Mouse (Mus musculus) layer of hippocampus, postnatal 14 days (tissue): Measurements from ENCODE around the gene Sesn2. TPM values are rescaled to one million over a fixed set of nuclear protein-coding genes. Genes with fewer than 3 reads are reported as not detected.
"Not testable (repeated sequence)": the region's sequence is repeated elsewhere in the genome, so short reads cannot be mapped to it uniquely, and the experiment has no call there.

Source experiments
- DNase-seq, 2 experiments: peaks; one replicate each; pipeline ENCODE4 v3.0.0; 2021 to 2022; ENCODE audit warnings: low spot score in 2 of 2, mixed read lengths in 1 of 2
- total RNA-seq, 2 experiments: library from RNA; stranded (reverse); gene quantifications; 2 replicates each; pipeline ENCODE4 v1.2.3; 2021

Gene Sesn2
- total RNA-seq, 2 experiments from 2014 or later = 14.3 to 17.9 TPM

DNA sequence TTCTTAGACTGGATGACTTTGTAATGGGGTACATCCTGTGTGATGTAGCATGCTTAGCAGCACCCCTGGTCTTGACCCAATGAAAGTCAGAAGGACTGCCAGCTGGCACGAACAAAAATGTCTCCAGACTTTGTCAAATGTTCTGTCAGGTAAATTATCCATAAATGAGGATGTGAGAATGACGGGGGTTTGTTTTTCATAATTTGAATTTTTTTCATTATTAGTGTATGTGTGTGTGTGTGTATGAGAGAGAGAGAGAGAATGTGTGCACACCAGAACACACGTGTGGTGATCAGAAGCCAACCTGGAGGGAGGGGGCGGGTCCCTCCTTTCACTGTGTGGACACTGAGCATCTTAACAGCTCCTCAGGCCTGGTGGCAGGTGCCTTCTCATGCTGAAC is 26.1 kb downstream of the Sesn2 start:
- no peak for DNase-seq

DNA sequence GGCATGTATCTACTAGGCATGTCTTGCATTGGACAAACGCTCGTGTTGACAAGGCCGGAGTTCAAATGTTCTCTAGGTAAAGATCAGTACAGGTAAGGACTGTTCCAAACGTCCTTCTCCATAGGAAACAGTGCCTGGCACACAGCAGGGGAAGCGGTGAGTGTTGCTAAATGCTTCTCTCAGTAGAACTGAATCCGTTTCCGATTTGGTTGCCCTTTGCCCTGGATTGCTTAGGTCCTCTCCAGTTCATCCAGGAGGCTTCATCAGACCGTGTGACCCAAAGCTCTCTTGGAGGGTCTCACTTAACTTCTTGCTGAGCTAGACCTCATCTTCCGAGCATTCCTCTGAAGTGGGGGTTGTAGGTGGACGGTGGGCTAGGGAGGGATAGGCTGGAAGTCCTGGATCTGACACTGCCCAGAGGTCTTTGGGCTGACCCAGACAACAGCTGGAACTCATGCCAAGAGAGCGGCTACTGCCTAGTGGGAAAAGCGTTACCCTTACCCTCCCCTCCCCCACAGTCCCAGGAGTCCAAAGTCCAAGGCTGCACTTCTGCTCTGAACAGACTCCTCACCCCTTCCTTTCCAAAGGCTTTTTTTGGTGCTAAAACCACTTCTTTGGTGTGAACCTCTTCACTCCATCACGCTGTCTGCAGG is 27.2 kb downstream of the Sesn2 start:
- DNase-seq = no peak

DNA sequence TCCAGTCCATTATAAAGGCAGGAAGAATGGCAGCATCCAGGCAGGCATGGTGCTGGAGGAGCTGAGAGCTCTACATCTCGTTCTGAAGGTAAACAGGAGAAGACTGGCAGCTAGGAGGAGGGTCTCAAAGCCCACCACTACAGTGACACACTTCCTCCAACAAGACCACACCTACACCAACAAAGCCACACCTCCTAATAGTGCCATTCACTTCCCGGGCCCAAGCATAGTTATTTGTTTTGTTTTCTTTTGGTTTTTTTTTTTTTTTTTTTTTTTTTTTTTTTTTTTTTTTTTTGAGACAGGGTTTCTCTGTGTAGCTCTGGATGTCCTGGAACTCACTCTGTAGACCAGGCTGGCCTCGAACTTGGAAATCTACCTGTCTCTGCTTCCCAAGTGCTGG is 28.2 kb downstream of the Sesn2 start:
- not testable (repeated sequence) for DNase-seq

GRCm38 (mm10) chr4:132477833-132478232 is 32.5 kb downstream of the Sesn2 start:
- no peak for DNase-seq

DNA sequence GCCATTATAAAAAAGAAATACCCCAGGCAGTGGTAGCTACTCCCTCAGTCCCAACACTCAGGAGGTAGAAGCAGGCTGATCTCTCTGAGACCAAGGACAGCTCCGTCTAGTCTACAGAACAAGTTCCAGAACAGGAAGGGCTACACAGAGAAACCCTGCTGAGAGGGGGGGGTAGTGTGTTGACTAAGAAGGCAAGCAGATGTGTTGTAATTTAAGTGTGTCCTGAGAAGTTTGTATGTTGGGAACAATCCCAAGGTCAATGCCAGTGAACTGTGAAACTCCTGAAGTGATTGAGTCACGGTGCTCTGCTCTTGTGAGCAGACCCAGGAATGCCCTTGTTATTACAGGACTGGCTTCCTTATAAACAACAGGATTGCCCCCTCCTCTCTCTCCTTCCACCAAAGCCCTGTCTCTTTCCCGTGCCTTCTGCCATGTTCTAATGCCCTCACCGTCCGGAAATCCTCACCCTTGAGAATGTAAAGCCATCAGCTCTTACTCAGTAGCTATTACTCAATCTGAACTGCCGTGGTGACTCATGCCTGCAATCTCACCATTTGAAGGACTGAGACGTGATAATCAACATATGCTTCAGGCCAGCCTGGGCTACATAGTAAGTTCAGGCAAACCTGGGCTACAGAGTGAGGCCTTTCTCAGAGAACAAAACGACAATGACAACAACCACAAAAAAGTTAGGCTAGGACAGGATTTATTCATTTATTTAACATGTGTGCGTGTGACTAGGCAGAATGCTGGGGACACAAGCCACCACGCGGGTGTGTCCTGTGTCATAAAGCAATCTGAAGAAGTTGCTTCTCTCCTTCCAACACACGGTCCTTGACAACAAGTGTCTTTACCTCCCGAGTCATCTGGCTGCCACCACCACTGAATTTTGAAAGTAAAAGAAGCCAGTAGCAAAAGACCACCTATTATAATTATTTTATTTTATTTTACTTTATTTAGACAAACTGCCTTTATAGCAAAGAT is 34.1 kb downstream of the Sesn2 start:
- DNase-seq = no peak

- no peak for DNase-seq
These were observed 35.7 kb downstream of the Sesn2 start for GRCm38 (mm10) chr4:132474631-132475030.

- DNase-seq = no peak
These were observed 36.9 kb downstream of the Sesn2 start for GRCm38 (mm10) chr4:132473411-132473810.

- DNase-seq = no peak
These were observed 40.4 kb downstream of the Sesn2 start for GRCm38 (mm10) chr4:132469873-132470272.

DNA sequence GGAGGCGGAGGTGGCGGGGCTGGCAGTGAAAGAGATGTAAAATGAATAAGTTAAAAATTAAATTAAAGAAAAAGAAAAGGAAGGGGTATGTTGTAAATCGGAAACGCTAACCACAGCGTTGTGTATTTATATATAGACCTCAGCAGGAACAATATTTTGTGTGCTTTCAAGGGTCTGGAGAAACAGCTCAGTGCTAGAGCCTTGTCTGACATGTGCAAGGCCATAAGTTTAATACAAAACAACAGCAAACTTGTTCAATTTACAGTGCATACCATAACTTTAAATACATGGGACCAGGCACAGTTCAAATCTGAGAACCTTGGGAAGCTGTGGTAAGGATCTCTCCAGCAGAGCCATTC is 46.1 kb downstream of the Sesn2 start:
- no peak for DNase-seq

GRCm38 (mm10) chr4:132463430-132464254 is 46.7 kb downstream of the Sesn2 start, which contains the start of gene Med18:
Med18 (minus strand) TSS chr4:132463921.
- peak; percentile 91 to 95 for DNase-seq

DNA sequence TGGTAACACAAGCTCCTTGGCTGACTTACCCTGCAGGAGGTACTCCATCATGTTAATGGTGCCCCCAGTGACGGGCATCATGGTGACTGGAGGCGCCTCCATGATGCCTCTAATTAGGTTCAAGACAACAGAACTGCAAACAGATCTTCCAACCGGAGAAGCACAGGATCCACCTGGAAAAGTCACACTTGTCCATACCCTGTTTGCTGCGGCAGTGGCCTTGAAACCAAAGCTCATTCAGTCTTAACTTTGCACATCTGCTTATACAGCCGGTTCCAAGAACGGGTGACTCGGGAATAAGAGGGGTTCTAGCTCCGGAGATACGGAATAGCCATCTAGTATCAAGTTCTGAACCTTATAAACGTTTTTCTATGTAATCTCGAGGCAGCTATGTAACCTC is 47.5 kb downstream of the Sesn2 start:
- DNase-seq = no peak

- no peak for DNase-seq
These were observed 50.1 kb downstream of the Sesn2 start for GRCm38 (mm10) chr4:132460225-132460624.

DNA sequence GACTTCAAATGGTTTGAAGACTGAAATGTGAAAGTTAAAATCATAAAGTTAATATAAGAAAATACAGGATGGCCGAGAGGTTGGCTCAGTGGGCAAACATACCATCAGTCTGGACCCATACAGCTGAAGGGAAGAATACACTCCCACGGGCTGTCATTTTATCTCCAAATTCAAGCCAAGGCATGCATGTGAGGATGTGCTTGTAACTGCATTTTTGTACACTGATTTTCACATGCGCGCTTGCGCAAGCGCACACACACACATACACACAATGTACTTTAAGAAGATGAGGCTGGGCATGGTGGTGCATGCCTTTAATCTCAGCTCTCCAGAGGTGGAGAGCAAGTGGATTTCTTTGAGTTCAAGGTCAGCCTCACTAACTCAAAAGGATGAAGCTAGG is 54.7 kb downstream of the Sesn2 start:
- DNase-seq = no peak

DNA sequence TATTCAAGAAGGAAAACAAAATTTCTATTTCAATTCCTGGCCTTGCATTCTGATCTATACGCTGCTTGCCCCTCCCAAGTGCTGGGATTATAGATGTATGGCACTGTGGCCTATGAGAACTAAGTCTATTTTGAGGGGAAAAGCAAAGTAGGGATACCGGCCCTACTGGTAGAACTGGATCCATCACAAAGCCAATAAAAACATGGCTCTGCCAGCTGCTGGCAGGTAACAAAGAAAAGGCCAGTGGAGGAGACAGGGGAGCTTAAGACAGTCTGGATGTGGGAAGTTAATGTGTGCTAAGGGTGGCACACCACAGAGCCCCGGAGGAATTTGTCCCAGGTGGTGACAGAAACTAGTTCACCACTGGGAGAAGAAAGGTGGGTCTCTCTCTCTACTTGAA is 55.2 kb downstream of the Sesn2 start:
- DNase-seq = no peak

DNA sequence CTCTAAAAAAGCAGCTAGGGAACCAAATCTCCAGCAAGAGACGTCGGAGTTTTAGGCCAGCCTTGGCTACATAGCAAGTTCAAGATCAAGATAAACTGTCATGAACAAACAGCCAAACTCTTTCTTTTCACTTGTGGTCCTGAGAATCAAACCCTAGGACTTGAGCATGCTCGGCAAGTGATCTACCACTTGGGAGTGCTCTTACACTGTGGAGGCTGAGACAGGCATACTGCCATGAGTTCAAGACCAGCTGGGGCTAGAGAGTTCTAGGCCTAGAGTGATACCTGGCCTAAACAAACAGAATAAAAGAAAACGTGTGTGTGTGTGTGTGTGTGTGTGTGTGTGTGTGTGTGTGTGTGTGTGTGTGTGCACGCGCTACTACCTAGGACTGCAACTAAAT is 56.1 kb downstream of the Sesn2 start:
- DNase-seq = no peak

DNA sequence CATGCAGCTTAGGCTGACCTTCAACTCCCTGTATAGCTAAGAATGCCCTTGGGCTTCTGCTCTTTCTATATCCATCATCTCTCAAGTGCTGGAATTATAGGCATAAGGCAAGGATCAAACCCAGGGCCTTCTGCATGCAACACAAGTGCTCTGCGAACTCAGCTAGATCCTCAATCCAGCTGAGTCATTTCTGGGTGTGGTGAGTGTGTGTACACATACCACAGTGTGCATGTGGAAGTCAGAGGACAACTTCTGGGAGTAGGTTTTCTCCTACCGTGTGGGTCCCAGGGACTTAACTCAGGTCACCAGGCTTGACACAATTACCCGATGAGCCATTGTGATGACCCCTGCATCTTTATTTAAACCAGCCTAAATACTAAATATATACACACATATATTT is 60.5 kb downstream of the Sesn2 start:
- no peak for DNase-seq

DNA sequence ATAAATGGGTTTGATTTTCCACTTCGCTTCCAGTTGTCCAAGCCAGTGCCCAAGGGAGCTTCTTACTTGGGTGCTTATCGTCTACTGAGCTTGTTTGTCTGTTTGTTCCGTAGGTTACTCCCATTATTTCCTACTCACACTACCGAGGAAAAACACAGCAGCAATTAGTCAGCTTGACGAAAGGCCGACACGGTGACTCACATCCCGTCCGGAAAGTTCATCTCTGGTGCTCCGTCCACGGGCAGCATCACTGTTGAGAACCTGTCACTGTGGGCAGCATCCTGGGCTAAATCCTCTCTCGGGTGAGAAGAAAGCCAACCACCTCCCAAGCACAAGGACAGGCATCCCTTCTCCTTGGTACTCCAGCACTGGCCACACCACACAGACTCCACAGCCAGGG is 64.2 kb downstream of the Sesn2 start:
- DNase-seq = no peak

GRCm38 (mm10) chr4:132444516-132444915 is 65.8 kb downstream of the Sesn2 start:
- DNase-seq = no peak
